In genomic region chr9:110051184-110051583, GRCm38 (mm10) we compare ENCODE assay signal across 13 mouse cellular contexts.
A peak's percentile ranks its signal among the peaks of the same experiment; 100 is the strongest.
DNase-seq lines count a peak whose midpoint lies in the region; ATAC-seq and TF ChIP-seq lines count a peak whose summit lies in the region.
"Had no signal": no experiment of that assay in that cellular context is flagged by ENCODE, and none has a peak within 500 bp of the region (broad histone marks: within the 10 kb centered on the region; RNA-seq: fewer than 3 reads in every experiment).

No protein-coding gene starts in this region.

- ATAC-seq in hindbrain, embryonic 13.5 days (ENCODE audit: low FRiP score), result no peak
- no peak for ATAC-seq in midbrain, postnatal 0 days (ENCODE audit: low FRiP score)
- ATAC-seq: intestine, embryonic 15.5 days had no signal

- peak overlapping the region; percentile 79 for H3K4me2 ChIP-seq in hindbrain, embryonic 13.5 days
- H3K4me2 ChIP-seq in midbrain, postnatal 0 days (ENCODE audit: low read depth, low read length, poor library complexity, severe bottlenecking), result peak overlapping the region; percentile 55; the same call in 1 of the 2 replicates
- H3K4me2 ChIP-seq: intestine, embryonic 15.5 days; limb, embryonic 13.5 days had no signal

- H3K27me3 ChIP-seq in cerebellum, adult 2 months (ENCODE audit: control insufficient read depth, insufficient read depth, low read length), result no peaks in the 10 kb centered on the region
- H3K27me3 ChIP-seq in hindbrain, embryonic 13.5 days, result no peaks in the 10 kb centered on the region
- H3K27me3 ChIP-seq in midbrain, postnatal 0 days (ENCODE audit: insufficient read depth, low read length), result no peaks in the 10 kb centered on the region
- H3K27me3 ChIP-seq: intestine, embryonic 15.5 days; limb, embryonic 13.5 days had no signal

- H3K36me3 ChIP-seq in hindbrain, embryonic 13.5 days, result no peaks in the 10 kb centered on the region
- H3K36me3 ChIP-seq in midbrain, postnatal 0 days (ENCODE audit: insufficient read depth, low read length), result no peaks in the 10 kb centered on the region
- H3K36me3 ChIP-seq: intestine, embryonic 15.5 days had no signal

- no peak for TF ChIP-seq POLR2A in cerebellum, adult 2 months (IDR thresholded peaks at IDR 0.05; ENCODE audit: borderline replicate concordance, insufficient read depth, low read length)

- no peak overlapping the region for H3K4me3 ChIP-seq in cerebellum, adult 2 months (replicated peaks; ENCODE audit: insufficient read depth, low read depth, low read length)
- H3K4me3 ChIP-seq in layer of hippocampus, adult 2 months, result peak overlapping the region; percentile 64
- H3K4me3 ChIP-seq in hindbrain, embryonic 13.5 days, result peak overlapping the region; percentile 48; the same call in 1 of the 2 replicates
- H3K4me3 ChIP-seq in midbrain, postnatal 0 days (ENCODE audit: low read depth, low read length), result no peak overlapping the region
- H3K4me3 ChIP-seq: intestine, embryonic 15.5 days; limb, embryonic 13.5 days had no signal

- H3K9me3 ChIP-seq in hindbrain, embryonic 13.5 days, result no peaks in the 10 kb centered on the region
- no peaks in the 10 kb centered on the region for H3K9me3 ChIP-seq in midbrain, postnatal 0 days (ENCODE audit: low read length)
- H3K9me3 ChIP-seq: intestine, embryonic 15.5 days; limb, embryonic 13.5 days had no signal

- DNase-seq in cerebellum, adult 2 months, result peak in 1 of 2 experiments; percentile 28
- DNase-seq in cerebellum, adult 11 months, result no peak
- DNase-seq in layer of hippocampus, adult 2 months (ENCODE audit: low spot score in 2 of 2), result no peak
- DNase-seq in layer of hippocampus, postnatal 25 days (ENCODE audit: extremely low spot score in 1 of 2, low spot score in 1 of 2), result no peak
- DNase-seq in midbrain, postnatal 0 days (ENCODE audit: low spot score), result no peak
- DNase-seq in left cerebral cortex, adult 18-20 months (ENCODE audit: low spot score in 2 of 2), result no peak
- no peak for DNase-seq in right cerebral cortex, postnatal 14 days
- DNase-seq: adrenal gland, adult 2 months; lung, postnatal 4 days had no signal

- H3K4me1 ChIP-seq in cerebellum, adult 2 months (ENCODE audit: control insufficient read depth, insufficient read depth, low read length), result peaks cover 2% of the 10 kb centered on the region; the same call in 1 of the 2 replicates
- peaks cover 63% of the 10 kb centered on the region for H3K4me1 ChIP-seq in hindbrain, embryonic 13.5 days (replicated peaks)
- peaks cover 12% of the 10 kb centered on the region for H3K4me1 ChIP-seq in midbrain, postnatal 0 days (ENCODE audit: insufficient read depth, low read length)

- no peak for TF ChIP-seq CTCF in cerebellum, adult 2 months (IDR thresholded peaks at IDR 0.05; ENCODE audit: borderline replicate concordance, insufficient read depth, low read depth, low read length)
- TF ChIP-seq CTCF in layer of hippocampus, adult 2 months (conservative IDR thresholded peaks at IDR 0.05), result no peak
- no peak for TF ChIP-seq CTCF in midbrain, postnatal 0 days (IDR thresholded peaks at IDR 0.05)

- H3K9ac ChIP-seq in hindbrain, embryonic 13.5 days, result 0 out of 2 replicates have a peak overlapping the region, but pooled peaks have one; percentile 24
- H3K9ac ChIP-seq in midbrain, postnatal 0 days (replicated peaks; ENCODE audit: low read length, poor library complexity, severe bottlenecking), result no peak overlapping the region; the same call in 1 of the 2 replicates
- H3K9ac ChIP-seq: intestine, embryonic 15.5 days had no signal

- peak overlapping the region; percentile 3; the same call in 1 of the 2 replicates for H3K27ac ChIP-seq in cerebellum, adult 2 months (ENCODE audit: insufficient read depth, low read length)
- peak overlapping the region; percentile 97 for H3K27ac ChIP-seq in layer of hippocampus, adult 2 months
- peak overlapping the region; percentile 72; the same call in 1 of the 2 replicates for H3K27ac ChIP-seq in hindbrain, embryonic 13.5 days
- H3K27ac ChIP-seq in midbrain, postnatal 0 days (ENCODE audit: low read depth, low read length), result 0 out of 2 replicates have a peak overlapping the region, but pooled peaks have one; percentile 76
- H3K27ac ChIP-seq: intestine, embryonic 15.5 days; kidney, postnatal 0 days; limb, embryonic 13.5 days had no signal

Comparison
In these comparisons a context has a peak if more than half of its experiments do, and no peak if none do; other contexts are left out.
1. H3K27ac ChIP-seq: peak in every context shown above with its lines; median percentile 97 in layer of hippocampus, adult 2 months; 76 in midbrain, postnatal 0 days; 72 in hindbrain, embryonic 13.5 days; 3 in cerebellum, adult 2 months.
2. H3K4me3 ChIP-seq: peak in layer of hippocampus, adult 2 months (single experiment) and hindbrain, embryonic 13.5 days (single experiment); none in cerebellum, adult 2 months (single experiment) and midbrain, postnatal 0 days (single experiment).